Mouse (Mus musculus) cerebellum, adult 2 months (tissue): ENCODE data around the gene Cep19.

Experiments
- CTCF ChIP-seq: fragments of 200-500 bp; IDR thresholded peaks from 2 replicates; pipeline ENCODE4 v1.5.1; 2011; ENCODE audit warnings: low read depth, mild to moderate bottlenecking, control low read depth, low read length, moderate library complexity, borderline replicate concordance; ENCODE audit not compliant: insufficient read depth
- POLR2A ChIP-seq: fragments of 200-500 bp; IDR thresholded peaks from 2 replicates; pipeline ENCODE4 v1.6.1; 2011; ENCODE audit warnings: low read length, control low read depth, borderline replicate concordance; ENCODE audit not compliant: insufficient read depth

- TF ChIP-seq CTCF (no peak), POLR2A (no peak)
These were observed 16.2 kb downstream of the Cep19 start for GRCm38 (mm10) chr16:32115781-32116180.
